Mouse (Mus musculus) G1E (cell line): ENCODE results near the gene Rgl3. TPM values are rescaled to one million over a fixed set of nuclear protein-coding genes. Genes with fewer than 3 reads are reported as not detected.

Source experiments
- ATAC-seq: 2 replicates; pipeline ENCODE4 v1.8.0; 2016; ENCODE audit warnings: mild to moderate bottlenecking; ENCODE audit not compliant: insufficient number of reproducible peaks, poor library complexity, low FRiP score, severe bottlenecking; ENCODE audit errors: extremely low read depth
- DNase-seq: peaks from one replicate; pipeline ENCODE4 v3.0.0; 2012; ENCODE audit warnings: low spot score
- H3K27me3 ChIP-seq: 2 replicates; pipeline ENCODE4 v1.6.1; 2012; ENCODE audit warnings: mild to moderate bottlenecking, low read length, inconsistent platforms; ENCODE audit not compliant: insufficient read depth
- H3K36me3 ChIP-seq: replicated peaks from 2 replicates; pipeline ENCODE3; 2012; ENCODE audit warnings: mild to moderate bottlenecking, inconsistent platforms
- H3K4me1 ChIP-seq: 2 replicates; pipeline ENCODE4 v1.6.1; 2012; ENCODE audit warnings: low read depth, low read length, inconsistent platforms, mixed read lengths; ENCODE audit not compliant: insufficient read depth
- H3K4me3 ChIP-seq: 2 replicates; pipeline ENCODE4 v1.5.1; 2012; ENCODE audit warnings: low read depth, mild to moderate bottlenecking, inconsistent platforms, low read length, moderate library complexity, mixed read lengths
- H3K9me3 ChIP-seq: replicated peaks from 2 replicates; pipeline ENCODE4 v1.6.1; 2012; ENCODE audit warnings: inconsistent platforms
- CTCF ChIP-seq: IDR thresholded peaks from 2 replicates; pipeline ENCODE4 v1.5.1; 2012; ENCODE audit warnings: low read depth, low read length, inconsistent platforms, mixed read lengths
- GATA1 ChIP-seq: IDR thresholded peaks from 2 replicates; pipeline ENCODE4 v1.6.1; 2012; ENCODE audit warnings: borderline replicate concordance, low read length, inconsistent platforms, mixed read lengths
- GATA2 ChIP-seq: IDR thresholded peaks from 2 replicates; pipeline ENCODE4 v1.6.1; 2012; ENCODE audit warnings: low read depth, low read length, inconsistent platforms, borderline replicate concordance
- POLR2AphosphoS5 ChIP-seq: IDR thresholded peaks from 2 replicates; pipeline ENCODE4 v1.6.1; 2012; ENCODE audit warnings: low read depth, low read length, inconsistent platforms; ENCODE audit not compliant: insufficient replicate concordance
- TAL1 ChIP-seq: conservative IDR thresholded peaks from 2 replicates; pipeline ENCODE4 v1.6.1; 2012; ENCODE audit warnings: low read depth, low read length, inconsistent platforms, mixed read lengths
- polyA plus RNA-seq: library from polyadenylated mRNA; stranded (reverse); fragments of >175 nt; gene quantifications from 2 replicates; pipeline ENCODE4 v1.2.3, GENCODE M21; 2012
- total RNA-seq, 2 experiments: library from RNA; stranded (forward) in 1 of 2; stranded (reverse) in 1 of 2; fragments of 200-1000 nt in 1 of 2; fragments of >200 nt in 1 of 2; fragmentation: Nextera tagmentation in 1 of 2; gene quantifications; 2 replicates each; pipeline ENCODE4 v1.2.3; 2014 to 2017

Rgl3 gene
- total and polyA plus RNA-seq, 3 experiments = 0.05 TPM; not detected in 2

GRCm38 (mm10) chr9:21988421-21989101 is 685 bp downstream of the Rgl3 start:
- Histone ChIP-seq H3K4me1 (no peaks in the 10 kb centered on the region; the same call in 1 of the 2 replicates), H3K36me3 (no peaks in the 10 kb centered on the region), H3K4me3 (no peak overlapping the region), H3K9me3 (no peaks in the 10 kb centered on the region), H3K27me3 (peaks cover 78% of the 10 kb centered on the region)
- DNase-seq (no peak), ATAC-seq (no peak)
- TF ChIP-seq TAL1 (no peak), GATA2 (no peak), CTCF (no peak), GATA1 (no peak), POLR2AphosphoS5 (no peak)

DNA sequence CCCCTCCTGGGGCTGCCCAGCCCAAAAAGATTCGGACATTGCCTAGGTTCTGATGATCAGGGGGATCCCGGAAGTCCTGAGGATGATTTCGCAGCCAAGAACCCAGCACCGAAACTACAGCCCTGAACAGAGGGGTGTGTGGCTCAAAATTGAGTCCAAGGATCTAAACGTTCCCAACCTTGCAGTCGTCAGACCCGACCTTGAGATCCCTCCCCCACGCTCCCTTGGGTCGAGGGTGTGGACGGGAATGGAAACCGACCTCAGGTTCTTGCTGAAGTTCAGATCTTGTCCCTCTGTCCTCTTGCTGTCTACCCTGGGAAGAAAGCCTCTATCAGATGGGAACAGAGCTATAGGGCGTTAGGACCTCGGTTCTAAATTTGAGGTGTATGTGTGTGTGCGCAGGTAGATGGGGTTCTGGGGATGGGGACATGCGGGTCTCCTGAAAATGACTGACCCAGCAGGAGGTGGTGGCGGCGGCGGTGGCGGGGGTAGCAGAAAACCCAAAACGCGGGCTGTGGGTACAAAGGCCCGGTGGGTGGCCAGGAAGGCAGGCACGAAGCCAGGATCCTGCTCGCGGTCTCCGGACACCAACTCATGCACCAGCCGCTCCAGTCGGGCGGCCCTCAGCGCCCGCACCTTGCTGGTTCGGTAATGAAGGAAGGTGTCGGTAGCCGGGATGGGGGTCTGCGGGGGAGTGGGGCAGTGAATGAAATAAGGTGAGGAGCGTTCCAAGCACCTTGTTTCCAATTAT is 1.5 kb downstream of the Rgl3 start:
- H3K4me3 ChIP-seq = no peak overlapping the region
- TF ChIP-seq TAL1 (no peak), POLR2AphosphoS5 (no peak), GATA2 (no peak), CTCF (no peak), GATA1 (no peak)
- no peaks in the 10 kb centered on the region for H3K9me3 ChIP-seq
- DNase-seq (no peak), ATAC-seq (no peak)
- no peaks in the 10 kb centered on the region; the same call in 1 of the 2 replicates for H3K4me1 ChIP-seq
- H3K36me3 ChIP-seq = no peaks in the 10 kb centered on the region
- peaks cover 75% of the 10 kb centered on the region for H3K27me3 ChIP-seq

DNA sequence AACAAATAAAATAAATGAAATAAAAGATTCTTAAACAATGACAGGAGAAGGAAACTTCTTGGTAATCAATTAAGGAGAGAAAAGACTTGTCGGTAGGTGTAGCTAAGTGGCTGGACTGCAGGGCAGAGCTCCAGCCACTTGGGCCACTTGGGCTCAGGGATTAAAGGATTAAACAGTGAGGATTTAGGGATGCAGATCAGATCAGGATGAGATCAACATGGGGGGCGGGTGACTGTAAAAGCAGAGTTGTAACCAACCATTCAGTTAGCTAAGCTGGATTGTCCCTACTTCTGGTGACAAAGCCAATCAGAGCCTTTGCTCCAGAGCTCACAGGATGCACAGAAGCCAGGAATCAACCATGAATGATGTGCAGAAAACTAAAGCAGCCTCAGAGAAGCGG is 5.3 kb downstream of the Rgl3 start:
- no peak for ATAC-seq
- H3K4me1 ChIP-seq = no peaks in the 10 kb centered on the region; the same call in 1 of the 2 replicates
- H3K9me3 ChIP-seq = no peaks in the 10 kb centered on the region
- no peak overlapping the region for H3K4me3 ChIP-seq
- no peak for DNase-seq
- TF ChIP-seq GATA2 (no peak), CTCF (no peak), GATA1 (no peak), TAL1 (no peak), POLR2AphosphoS5 (no peak)
- no peaks in the 10 kb centered on the region for H3K36me3 ChIP-seq
- peaks cover 56% of the 10 kb centered on the region for H3K27me3 ChIP-seq

GRCm38 (mm10) chr9:21978398-21979128 is 10.7 kb downstream of the Rgl3 start:
- ATAC-seq (no peak), DNase-seq (no peak)
- no peak overlapping the region for H3K4me3 ChIP-seq

DNA sequence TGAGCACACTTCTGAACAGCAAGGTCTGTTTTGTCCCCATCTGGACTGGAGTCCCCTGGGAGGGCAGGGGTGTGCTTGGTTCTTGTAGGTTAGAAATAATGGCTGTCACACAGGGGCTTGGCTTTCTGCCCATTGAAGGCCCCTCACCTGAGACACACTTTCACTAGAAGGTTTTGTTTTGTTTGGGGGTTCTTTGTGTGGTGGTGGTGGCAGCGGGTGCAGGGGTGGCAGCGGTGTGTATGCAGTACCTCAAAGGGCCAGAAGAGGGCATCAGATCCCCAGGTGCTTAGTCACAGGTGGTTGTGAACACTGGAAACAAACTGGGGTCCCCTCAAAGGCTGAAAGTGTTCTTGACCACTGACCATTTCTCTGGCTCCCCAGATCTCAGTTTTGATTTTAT is 11.3 kb downstream of the Rgl3 start:
- Histone ChIP-seq H3K4me1 (no peaks in the 10 kb centered on the region; the same call in 1 of the 2 replicates), H3K4me3 (no peak overlapping the region), H3K36me3 (no peaks in the 10 kb centered on the region), H3K27me3 (peaks cover 26% of the 10 kb centered on the region), H3K9me3 (no peaks in the 10 kb centered on the region)
- no peak for ATAC-seq
- TF ChIP-seq TAL1 (no peak), CTCF (peak; percentile 79), GATA2 (no peak), GATA1 (no peak), POLR2AphosphoS5 (no peak)
- DNase-seq = peak; percentile 43

More at GRCm38 (mm10) chr9:21978398-21979128, 10.7 kb downstream of the Rgl3 start:
- Histone ChIP-seq H3K27me3 (peaks cover 29% of the 10 kb centered on the region), H3K4me1 (no peaks in the 10 kb centered on the region; the same call in 1 of the 2 replicates), H3K36me3 (no peaks in the 10 kb centered on the region), H3K9me3 (no peaks in the 10 kb centered on the region)
- TF ChIP-seq GATA2 (no peak), GATA1 (no peak), CTCF (no peak), POLR2AphosphoS5 (no peak), TAL1 (no peak)

GRCm38 (mm10) chr9:21977331-21977730 is 11.9 kb downstream of the Rgl3 start:
- no peak overlapping the region for H3K4me3 ChIP-seq
- no peak for DNase-seq
- H3K36me3 ChIP-seq = no peaks in the 10 kb centered on the region
- no peaks in the 10 kb centered on the region for H3K9me3 ChIP-seq
- ATAC-seq = no peak
- TF ChIP-seq GATA2 (no peak), TAL1 (no peak), POLR2AphosphoS5 (no peak), GATA1 (no peak), CTCF (no peak)
- no peaks in the 10 kb centered on the region; the same call in 1 of the 2 replicates for H3K4me1 ChIP-seq
- peaks cover 23% of the 10 kb centered on the region; the same call in 1 of the 2 replicates for H3K27me3 ChIP-seq
